Mouse (Mus musculus): ENCODE data around the gene Pde4b. TPM values are rescaled to one million over a fixed set of nuclear protein-coding genes. Genes with fewer than 3 reads are reported as not detected.

The Pde4b gene
- polyA plus RNA-seq, 1 experiment from 2014 or later = 19.1 TPM

DNA sequence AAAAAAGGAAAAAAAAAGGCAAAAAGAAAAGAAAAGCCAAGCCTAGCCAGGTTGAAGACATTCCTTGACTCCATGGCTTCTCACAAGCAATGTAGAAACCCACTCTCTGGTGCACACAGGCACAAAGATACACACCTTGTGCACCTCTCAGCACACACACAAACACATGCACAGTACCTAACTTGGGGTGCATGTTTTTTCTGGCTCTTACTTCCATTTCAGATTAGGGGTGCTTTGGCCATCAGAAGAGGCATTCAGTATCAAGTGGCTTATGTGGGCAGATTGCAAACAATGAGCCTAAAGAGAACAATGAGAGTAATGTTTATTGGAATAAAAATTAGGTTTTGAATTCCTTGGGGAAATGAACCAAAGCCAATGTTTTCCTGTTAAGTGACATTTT, 166.7 kb downstream of the Pde4b start:
- Histone ChIP-seq H3K9ac (no peak overlapping the region; the same call in 1 of the 2 replicates), H3K4me3 (peak overlapping the region; percentile 63), H3K4me2 (peak overlapping the region; percentile 73), H3K36me3 (no peaks in the 10 kb centered on the region), H3K27ac (replicated peaks) (peak overlapping the region; percentile 94), H3K9me3 (no peaks in the 10 kb centered on the region), H3K27me3 (replicated peaks) (no peaks in the 10 kb centered on the region), H3K4me1 (peaks cover 38% of the 10 kb centered on the region)
- ATAC-seq (ENCODE audit: extremely low read depth, insufficient number of reproducible peaks, low FRiP score, low TSS enrichment) = no peak

GRCm38 (mm10) chr4:102254466-102255294, 167.3 kb downstream of the Pde4b start:
- H3K27ac ChIP-seq (replicated peaks) = peak overlapping the region; percentile 94
- H3K27me3 ChIP-seq (replicated peaks) = no peaks in the 10 kb centered on the region
- H3K9me3 ChIP-seq = no peaks in the 10 kb centered on the region
- peak overlapping the region; percentile 85 for H3K9ac ChIP-seq
- H3K36me3 ChIP-seq = no peaks in the 10 kb centered on the region
- peaks cover 38% of the 10 kb centered on the region for H3K4me1 ChIP-seq
- peak overlapping the region; percentile 63 for H3K4me3 ChIP-seq
- peak overlapping the region; percentile 73 for H3K4me2 ChIP-seq
- WGBS = 2% methylated on average over 15 of the region's 15 CpGs
- ATAC-seq (ENCODE audit: extremely low read depth, insufficient number of reproducible peaks, low FRiP score, low TSS enrichment) = no peak

GRCm38 (mm10) chr4:102255295-102255670, 167.9 kb downstream of the Pde4b start:
- WGBS = 19% methylated on average over 9 of the region's 9 CpGs
- H3K9ac ChIP-seq = peak overlapping the region; percentile 85

DNA sequence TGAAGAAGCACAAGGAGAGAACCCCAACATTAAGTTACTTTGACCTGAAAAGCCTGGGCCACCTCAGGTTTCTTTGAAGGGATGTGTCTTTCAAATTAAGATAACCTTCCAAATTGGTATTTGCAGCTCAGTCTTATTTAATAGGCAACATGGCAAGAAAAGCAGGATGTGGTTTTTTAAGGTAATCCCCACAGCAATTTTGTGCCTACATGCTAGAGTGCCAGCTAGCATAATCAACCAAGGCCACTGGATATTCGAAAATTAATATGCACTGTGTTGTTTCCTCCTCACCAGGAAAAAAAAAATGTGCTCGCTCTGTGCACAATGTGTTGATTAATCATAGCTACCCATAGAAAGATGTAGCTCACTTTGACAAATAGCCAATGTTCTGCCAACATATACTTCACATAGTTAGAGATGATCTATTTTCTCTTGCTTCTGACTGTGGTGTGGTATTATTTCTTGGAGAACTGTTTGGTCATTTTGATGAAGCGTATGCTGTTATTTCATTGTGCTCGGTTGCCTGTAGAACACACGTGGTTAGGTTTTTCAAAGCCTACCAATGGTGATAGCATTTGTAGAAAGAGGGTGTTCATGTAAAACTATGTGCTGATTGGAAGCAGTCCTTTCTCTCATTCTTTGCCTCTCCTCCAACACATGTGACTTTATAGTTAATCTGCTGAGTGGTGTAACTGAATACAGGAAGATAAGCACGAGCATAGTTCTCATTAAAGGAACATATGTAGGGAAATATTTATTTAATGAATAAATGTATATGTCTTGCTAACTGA, 169.0 kb downstream of the Pde4b start:
- Histone ChIP-seq H3K4me3 (peak overlapping the region; percentile 63), H3K4me1 (peaks cover 38% of the 10 kb centered on the region), H3K27ac (replicated peaks) (peak overlapping the region; percentile 94), H3K36me3 (no peaks in the 10 kb centered on the region), H3K27me3 (replicated peaks) (no peaks in the 10 kb centered on the region), H3K9ac (peak overlapping the region; percentile 85), H3K9me3 (no peaks in the 10 kb centered on the region), H3K4me2 (peak overlapping the region; percentile 73)
- no peak for ATAC-seq (ENCODE audit: extremely low read depth, insufficient number of reproducible peaks, low FRiP score, low TSS enrichment)
- WGBS = 33% methylated on average over 6 of the region's 6 CpGs

More at GRCm38 (mm10) chr4:102255295-102255670, 167.9 kb downstream of the Pde4b start:
- Histone ChIP-seq H3K4me1 (peaks cover 38% of the 10 kb centered on the region), H3K9me3 (no peaks in the 10 kb centered on the region), H3K36me3 (no peaks in the 10 kb centered on the region), H3K27ac (replicated peaks) (peak overlapping the region; percentile 94), H3K4me2 (peak overlapping the region; percentile 73), H3K4me3 (peak overlapping the region; percentile 63), H3K27me3 (replicated peaks) (no peaks in the 10 kb centered on the region)
- ATAC-seq (ENCODE audit: extremely low read depth, insufficient number of reproducible peaks, low FRiP score, low TSS enrichment) = no peak

DNA sequence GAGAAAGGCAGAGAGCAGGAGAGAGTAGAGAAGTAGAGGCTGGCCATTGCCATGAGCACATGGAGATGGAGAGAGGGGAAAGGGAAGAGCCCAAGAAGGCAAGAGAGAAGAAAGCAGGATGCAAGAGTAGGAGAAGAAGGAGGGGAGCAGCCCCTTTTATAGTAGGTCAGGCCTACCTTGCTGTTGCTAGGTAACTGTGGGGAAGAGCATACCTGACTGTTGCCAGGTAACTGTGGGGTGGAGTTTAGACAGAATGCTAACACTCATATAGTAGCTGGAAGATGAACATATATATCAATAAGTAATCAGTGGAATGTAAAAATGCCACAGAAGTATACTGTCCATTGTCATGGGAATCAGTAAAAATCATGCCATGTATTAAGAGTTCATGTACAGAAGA, 172.9 kb downstream of the Pde4b start:
- no peak overlapping the region for H3K27ac ChIP-seq (replicated peaks)
- H3K4me1 ChIP-seq = peaks cover 19% of the 10 kb centered on the region
- ATAC-seq (ENCODE audit: extremely low read depth, insufficient number of reproducible peaks, low FRiP score, low TSS enrichment) = no peak
- no peaks in the 10 kb centered on the region for H3K27me3 ChIP-seq (replicated peaks)
- H3K4me2 ChIP-seq = no peak overlapping the region
- no peak overlapping the region for H3K4me3 ChIP-seq
- no peak overlapping the region for H3K9ac ChIP-seq
- 0 out of 2 replicates have a peak, but pooled peaks cover 4% of the 10 kb centered on the region for H3K9me3 ChIP-seq
- 0 out of 2 replicates have a peak, but pooled peaks cover 4% of the 10 kb centered on the region for H3K36me3 ChIP-seq

GRCm38 (mm10) chr4:102272313-102272712, 185.0 kb downstream of the Pde4b start:
- Histone ChIP-seq H3K4me2 (no peak overlapping the region), H3K27ac (replicated peaks) (no peak overlapping the region), H3K9ac (no peak overlapping the region), H3K36me3 (no peaks in the 10 kb centered on the region), H3K27me3 (replicated peaks) (no peaks in the 10 kb centered on the region), H3K4me1 (peaks cover 11% of the 10 kb centered on the region), H3K4me3 (no peak overlapping the region), H3K9me3 (no peaks in the 10 kb centered on the region)
- no peak for ATAC-seq (ENCODE audit: extremely low read depth, insufficient number of reproducible peaks, low FRiP score, low TSS enrichment)
- 67% methylated on average over 3 of the region's 3 CpGs for WGBS

GRCm38 (mm10) chr4:102272749-102273148, 185.4 kb downstream of the Pde4b start:
- no peak overlapping the region for H3K27ac ChIP-seq (replicated peaks)
- no peak for ATAC-seq (ENCODE audit: extremely low read depth, insufficient number of reproducible peaks, low FRiP score, low TSS enrichment)
- 71% methylated on average over 4 of the region's 4 CpGs for WGBS

GRCm38 (mm10) chr4:102275716-102276115, 188.4 kb downstream of the Pde4b start:
- no peak overlapping the region for H3K27ac ChIP-seq (replicated peaks)
- peaks cover 24% of the 10 kb centered on the region for H3K4me1 ChIP-seq
- WGBS = 65% methylated on average over 4 of the region's 4 CpGs
- no peak overlapping the region for H3K9ac ChIP-seq
- no peaks in the 10 kb centered on the region for H3K36me3 ChIP-seq
- no peaks in the 10 kb centered on the region for H3K27me3 ChIP-seq (replicated peaks)
- no peaks in the 10 kb centered on the region for H3K9me3 ChIP-seq
- H3K4me2 ChIP-seq = no peak overlapping the region
- H3K4me3 ChIP-seq = no peak overlapping the region
- ATAC-seq (ENCODE audit: extremely low read depth, insufficient number of reproducible peaks, low FRiP score, low TSS enrichment) = no peak

More at GRCm38 (mm10) chr4:102272749-102273148, 185.4 kb downstream of the Pde4b start:
- Histone ChIP-seq H3K4me3 (no peak overlapping the region), H3K9ac (no peak overlapping the region), H3K27me3 (replicated peaks) (no peaks in the 10 kb centered on the region), H3K4me2 (no peak overlapping the region), H3K36me3 (no peaks in the 10 kb centered on the region), H3K4me1 (peaks cover 11% of the 10 kb centered on the region), H3K9me3 (no peaks in the 10 kb centered on the region)

DNA sequence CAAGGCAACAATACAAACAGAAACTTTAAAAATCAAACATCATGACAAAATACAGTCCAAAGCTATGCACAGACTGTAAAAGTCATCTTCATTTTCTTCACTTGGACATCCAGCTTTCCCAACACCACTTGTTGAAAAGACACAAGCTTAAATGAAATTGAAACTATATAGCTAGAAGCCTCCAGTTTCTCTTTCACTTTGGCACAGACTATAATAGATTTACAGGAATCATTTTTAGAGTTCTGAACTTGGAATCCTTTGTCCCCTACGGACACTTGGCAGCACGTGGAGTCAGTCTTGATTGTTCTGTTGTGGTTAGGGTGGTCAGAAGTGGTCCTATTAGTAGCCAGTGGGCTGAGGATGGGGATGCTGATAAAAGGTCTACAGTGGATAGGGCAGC, 191.6 kb downstream of the Pde4b start:
- Histone ChIP-seq H3K4me1 (peaks cover 24% of the 10 kb centered on the region), H3K27me3 (replicated peaks) (no peaks in the 10 kb centered on the region), H3K9me3 (no peaks in the 10 kb centered on the region), H3K27ac (replicated peaks) (no peak overlapping the region), H3K4me3 (no peak overlapping the region), H3K4me2 (0 out of 2 replicates have a peak overlapping the region, but pooled peaks have one; percentile 0), H3K36me3 (no peaks in the 10 kb centered on the region), H3K9ac (no peak overlapping the region)
- WGBS = 46% methylated on average over 2 of the region's 2 CpGs
- no peak for ATAC-seq (ENCODE audit: extremely low read depth, insufficient number of reproducible peaks, low FRiP score, low TSS enrichment)

DNA sequence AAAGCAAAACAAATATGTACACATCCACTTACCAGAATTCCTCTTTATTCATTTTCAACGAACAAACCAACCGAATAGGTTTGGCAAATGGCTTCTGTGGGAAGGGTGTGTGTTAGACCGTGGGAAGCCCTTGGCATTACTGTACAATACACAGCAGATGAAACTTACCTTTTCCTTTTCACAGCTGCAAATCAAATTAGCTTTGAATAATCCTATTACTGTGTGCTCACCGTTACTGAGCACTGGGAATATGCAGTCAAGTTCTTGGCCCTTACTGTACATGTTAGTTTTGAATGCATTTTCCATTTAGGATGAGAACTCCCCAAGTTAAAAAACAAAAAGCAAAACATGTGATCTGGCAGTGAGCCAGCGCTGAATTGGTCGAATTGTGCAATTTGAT, 199.8 kb downstream of the Pde4b start:
- H3K36me3 ChIP-seq = no peaks in the 10 kb centered on the region
- H3K4me2 ChIP-seq = no peak overlapping the region
- H3K4me1 ChIP-seq = peaks cover 28% of the 10 kb centered on the region
- no peak overlapping the region for H3K9ac ChIP-seq
- H3K4me3 ChIP-seq = no peak overlapping the region
- WGBS = 77% methylated on average over 6 of the region's 6 CpGs
- H3K9me3 ChIP-seq = no peaks in the 10 kb centered on the region
- no peak overlapping the region for H3K27ac ChIP-seq (replicated peaks)
- H3K27me3 ChIP-seq (replicated peaks) = no peaks in the 10 kb centered on the region
- no peak for ATAC-seq (ENCODE audit: extremely low read depth, insufficient number of reproducible peaks, low FRiP score, low TSS enrichment)

GRCm38 (mm10) chr4:102290052-102290734, 202.8 kb downstream of the Pde4b start:
- 56% methylated on average over 6 of the region's 6 CpGs for WGBS
- no peaks in the 10 kb centered on the region for H3K36me3 ChIP-seq
- H3K27me3 ChIP-seq (replicated peaks) = no peaks in the 10 kb centered on the region
- H3K9me3 ChIP-seq = no peaks in the 10 kb centered on the region
- ATAC-seq (ENCODE audit: extremely low read depth, insufficient number of reproducible peaks, low FRiP score, low TSS enrichment) = no peak
- H3K9ac ChIP-seq = no peak overlapping the region
- H3K4me1 ChIP-seq = peaks cover 20% of the 10 kb centered on the region
- H3K27ac ChIP-seq (replicated peaks) = no peak overlapping the region
- no peak overlapping the region for H3K4me3 ChIP-seq
- no peak overlapping the region for H3K4me2 ChIP-seq
